Mouse (Mus musculus): ENCODE results near the gene Gm17720. TPM values are rescaled to one million over a fixed set of nuclear protein-coding genes. Genes with fewer than 3 reads are reported as not detected.
A peak's percentile ranks its signal among the peaks of the same experiment; 100 is the strongest.

Gene Gm17720
- not detected in 2 replicates for total RNA-seq (2014; rRNA removed)
- polyA plus RNA-seq (2015; fragmentation: Nextera tagmentation; extraction: Ambion mirVana) = not detected in 2 replicates

DNA sequence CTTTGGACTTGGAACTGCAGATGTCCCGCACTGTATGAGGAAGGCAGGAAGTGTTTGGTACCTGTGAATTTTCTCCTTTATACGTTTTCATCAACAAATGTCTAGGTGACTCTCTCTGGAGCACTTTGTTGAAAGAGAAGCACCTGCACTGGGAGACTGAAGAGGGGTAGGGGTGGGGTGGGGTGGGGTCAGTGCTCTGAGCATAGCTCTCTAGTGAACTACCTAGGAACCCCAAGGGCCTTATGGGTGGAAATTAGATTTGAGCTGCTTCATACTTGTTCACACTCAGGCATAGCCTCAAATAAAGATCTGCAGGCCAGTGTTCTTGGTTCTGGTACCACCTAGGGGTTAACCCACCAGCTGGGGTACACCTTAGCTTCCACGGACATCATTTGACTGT is at the start of gene Gm17720:
Gene Gm17720 (minus strand): TSS at position 101 of the 400 bp plus-strand sequence.
- WGBS = 92% methylated on average over 3 of the region's 3 CpGs
- ATAC-seq = no peak

DNA sequence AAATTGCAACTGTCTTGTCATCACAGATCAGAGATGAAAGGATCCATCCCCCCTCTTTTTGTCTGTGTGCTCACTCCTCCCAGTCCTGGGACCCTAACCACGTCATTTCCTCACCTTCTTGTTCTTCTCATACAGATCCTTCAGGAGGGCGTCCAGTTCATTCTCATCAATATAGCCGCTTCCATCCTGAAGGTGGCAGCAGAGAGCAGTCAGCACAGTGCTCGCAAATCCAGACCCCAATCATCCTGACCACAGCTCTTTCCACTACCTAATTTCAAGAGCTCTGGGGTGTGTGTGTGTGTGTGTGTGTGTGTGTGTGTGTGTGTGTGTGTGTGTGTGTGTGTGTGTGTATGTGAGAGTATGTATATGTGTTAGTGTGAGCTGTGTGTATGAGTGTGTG is 43.0 kb upstream of the Gm17720 start:
- peak; percentile 94 for TF ChIP-seq CTCF (IDR thresholded peaks at IDR 0.05; ENCODE audit: low read depth)
- H3K4me1 ChIP-seq (ENCODE audit: insufficient read depth) = no peaks in the 10 kb centered on the region
- WGBS = under 1% methylated on average over 4 of the region's 4 CpGs
- no peaks in the 10 kb centered on the region for H3K9me3 ChIP-seq (ENCODE audit: low read length)
- H3K4me2 ChIP-seq (ENCODE audit: low read depth) = no peak overlapping the region
- no peaks in the 10 kb centered on the region for H3K27me3 ChIP-seq (ENCODE audit: insufficient read depth, low read length)
- H3K27ac ChIP-seq (ENCODE audit: low read depth, low read length) = no peak overlapping the region
- no peak overlapping the region for H3K9ac ChIP-seq
- no peaks in the 10 kb centered on the region for H3K36me3 ChIP-seq (ENCODE audit: insufficient read depth)
- no peak overlapping the region for H3K4me3 ChIP-seq (ENCODE audit: low read depth, low read length)
- ATAC-seq (peak; percentile 73; the same call in 1 of the 2 replicates), DNase-seq (peak; percentile 80)

More for the DNA sequence above, at the start of gene Gm17720:
- H3K9me3 ChIP-seq (ENCODE audit: low read length) = no peaks in the 10 kb centered on the region
- no peak within 1 kb of the TSS for H3K27ac ChIP-seq (ENCODE audit: low read depth, low read length)
- no peaks in the 10 kb centered on the region for H3K36me3 ChIP-seq (ENCODE audit: insufficient read depth)
- H3K4me1 ChIP-seq (ENCODE audit: insufficient read depth) = no peaks in the 10 kb centered on the region
- H3K4me2 ChIP-seq (ENCODE audit: low read depth) = no peak within 1 kb of the TSS
- no peak for DNase-seq
- no peaks in the 10 kb centered on the region for H3K27me3 ChIP-seq (ENCODE audit: insufficient read depth, low read length)
- H3K9ac ChIP-seq = no peak within 1 kb of the TSS
- H3K4me3 ChIP-seq (ENCODE audit: low read depth, low read length) = no peak within 1 kb of the TSS
- TF ChIP-seq CTCF (IDR thresholded peaks at IDR 0.05; ENCODE audit: low read depth) = no peak

DNA sequence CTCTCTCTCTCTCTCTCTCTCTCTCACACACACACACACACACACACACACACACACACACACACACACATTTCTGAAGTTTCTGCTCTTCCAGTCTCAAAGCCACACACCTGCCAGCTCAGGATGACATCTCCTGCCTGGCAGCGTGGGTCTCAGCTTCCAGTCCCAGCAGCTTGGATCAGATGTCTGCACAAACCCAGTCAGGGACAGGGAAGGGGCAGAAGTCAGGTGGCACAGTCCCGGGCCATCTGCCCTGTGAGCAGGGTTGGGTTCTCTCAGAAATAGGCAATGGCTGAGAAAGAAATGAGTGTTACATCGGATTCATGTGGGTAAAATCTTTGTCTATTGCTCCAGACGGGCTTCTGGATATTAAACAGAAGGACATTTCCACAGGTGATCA is 38.2 kb upstream of the Gm17720 start:
- Histone ChIP-seq H3K4me2 (ENCODE audit: low read depth) (no peak overlapping the region), H3K9me3 (ENCODE audit: low read length) (no peaks in the 10 kb centered on the region), H3K4me3 (ENCODE audit: low read depth, low read length) (no peak overlapping the region), H3K27me3 (ENCODE audit: insufficient read depth, low read length) (no peaks in the 10 kb centered on the region), H3K27ac (ENCODE audit: low read depth, low read length) (no peak overlapping the region), H3K9ac (no peak overlapping the region), H3K4me1 (ENCODE audit: insufficient read depth) (no peaks in the 10 kb centered on the region), H3K36me3 (ENCODE audit: insufficient read depth) (no peaks in the 10 kb centered on the region)
- TF ChIP-seq CTCF (IDR thresholded peaks at IDR 0.05; ENCODE audit: low read depth) = no peak
- DNase-seq = no peak
- WGBS = 66% methylated on average over 4 of the region's 4 CpGs
- no peak for ATAC-seq

DNA sequence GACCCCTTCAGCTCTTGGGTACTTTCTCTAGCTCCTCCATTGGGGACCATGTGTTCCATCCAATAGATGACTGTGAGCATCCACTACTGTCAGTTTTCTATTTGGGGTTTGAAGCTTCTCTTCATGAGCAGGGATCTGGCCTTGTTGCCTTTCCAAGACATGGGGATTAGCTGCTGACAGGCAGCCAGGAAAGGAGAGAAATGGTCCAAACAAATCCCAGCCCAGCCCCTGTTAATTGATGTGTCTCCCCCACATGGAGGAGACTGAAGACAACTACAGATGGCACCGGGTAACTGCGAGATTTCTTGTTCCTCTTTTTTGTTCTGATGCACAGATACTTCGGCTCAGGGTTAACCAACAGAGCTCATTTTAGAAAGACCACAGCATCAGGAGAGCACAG is 37.6 kb upstream of the Gm17720 start:
- WGBS = 60% methylated on average over 3 of the region's 3 CpGs
- no peak for DNase-seq

DNA sequence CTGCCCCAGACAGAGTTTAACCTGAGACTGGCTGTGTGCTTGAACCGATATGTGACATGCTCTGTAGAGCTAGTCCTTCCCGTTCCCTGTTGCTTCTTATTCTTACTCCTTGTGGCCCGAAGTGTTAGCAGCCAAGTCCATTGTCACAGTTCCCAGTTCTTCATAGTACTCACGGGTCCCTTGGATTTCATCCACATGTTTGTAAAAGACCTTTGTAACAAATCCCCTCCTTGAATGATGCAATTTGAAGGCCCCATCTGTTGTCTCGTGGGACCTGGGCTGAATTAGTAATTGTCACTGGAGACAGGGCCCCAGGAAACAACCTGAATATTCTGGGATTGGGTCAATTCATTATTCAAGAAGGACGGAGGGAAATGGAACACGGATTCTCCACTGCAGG is 33.0 kb upstream of the Gm17720 start:
- Histone ChIP-seq H3K9ac (no peak overlapping the region), H3K36me3 (ENCODE audit: insufficient read depth) (no peaks in the 10 kb centered on the region), H3K4me1 (ENCODE audit: insufficient read depth) (no peaks in the 10 kb centered on the region), H3K4me3 (ENCODE audit: low read depth, low read length) (no peak overlapping the region), H3K9me3 (ENCODE audit: low read length) (no peaks in the 10 kb centered on the region), H3K27me3 (ENCODE audit: insufficient read depth, low read length) (no peaks in the 10 kb centered on the region), H3K27ac (ENCODE audit: low read depth, low read length) (no peak overlapping the region), H3K4me2 (ENCODE audit: low read depth) (no peak overlapping the region)
- ATAC-seq = no peak
- no peak for DNase-seq
- 36% methylated on average over 7 of the region's 7 CpGs for WGBS
- TF ChIP-seq CTCF (IDR thresholded peaks at IDR 0.05; ENCODE audit: low read depth) = no peak

More for the DNA sequence above, 37.6 kb upstream of the Gm17720 start:
- no peak for TF ChIP-seq CTCF (IDR thresholded peaks at IDR 0.05; ENCODE audit: low read depth)
- Histone ChIP-seq H3K27me3 (ENCODE audit: insufficient read depth, low read length) (no peaks in the 10 kb centered on the region), H3K4me3 (ENCODE audit: low read depth, low read length) (no peak overlapping the region), H3K4me2 (ENCODE audit: low read depth) (no peak overlapping the region), H3K36me3 (ENCODE audit: insufficient read depth) (no peaks in the 10 kb centered on the region), H3K9me3 (ENCODE audit: low read length) (no peaks in the 10 kb centered on the region), H3K4me1 (ENCODE audit: insufficient read depth) (no peaks in the 10 kb centered on the region), H3K27ac (ENCODE audit: low read depth, low read length) (no peak overlapping the region), H3K9ac (no peak overlapping the region)
- no peak for ATAC-seq

DNA sequence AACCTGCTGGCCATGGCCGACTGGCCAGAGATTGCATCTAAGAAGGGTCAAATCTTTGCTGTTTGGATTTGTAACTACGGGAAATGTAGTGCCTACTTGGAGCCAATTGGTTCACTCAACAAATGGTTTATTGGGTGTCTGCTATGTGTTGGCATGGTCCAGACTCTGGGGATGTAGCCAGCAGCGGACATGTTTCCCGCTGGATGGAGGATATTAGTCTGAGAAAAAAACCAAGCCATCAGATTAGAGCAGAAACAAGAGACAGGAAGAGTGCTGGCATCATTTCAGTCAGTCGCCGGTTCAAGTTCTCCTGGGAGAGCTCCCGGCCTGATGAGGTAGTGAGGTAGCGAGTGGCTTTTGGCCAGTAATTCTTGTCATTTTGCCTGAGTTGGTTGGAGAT is 31.7 kb upstream of the Gm17720 start:
- no peak for ATAC-seq
- H3K9ac ChIP-seq = no peak overlapping the region

DNA sequence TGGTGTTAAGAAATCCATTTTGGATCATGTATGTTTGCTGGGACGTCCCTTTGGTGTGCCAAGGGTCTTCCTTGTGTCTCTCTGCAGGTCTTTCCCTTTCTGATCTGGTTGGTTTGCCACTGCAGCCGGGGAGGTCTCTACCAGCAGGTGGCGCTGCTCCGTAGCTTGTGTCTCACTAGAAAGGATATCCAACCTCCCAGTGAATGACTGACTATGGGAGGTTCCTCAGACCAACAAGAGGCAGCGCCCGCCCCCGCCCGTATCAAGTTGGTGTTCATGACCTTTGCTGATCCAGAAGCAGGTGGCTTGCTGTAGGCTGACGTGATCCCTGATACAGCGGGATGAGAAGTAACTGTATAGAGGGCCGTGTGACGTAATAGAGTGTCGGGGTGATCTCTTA is 28.0 kb upstream of the Gm17720 start:
- no peak overlapping the region for H3K4me3 ChIP-seq (ENCODE audit: low read depth, low read length)
- H3K4me2 ChIP-seq (ENCODE audit: low read depth) = peak overlapping the region; percentile 6; the same call in 1 of the 2 replicates
- no peaks in the 10 kb centered on the region for H3K27me3 ChIP-seq (ENCODE audit: insufficient read depth, low read length)
- DNase-seq = peak; percentile 90
- H3K9me3 ChIP-seq (ENCODE audit: low read length) = no peaks in the 10 kb centered on the region
- peak; percentile 88 for TF ChIP-seq CTCF (IDR thresholded peaks at IDR 0.05; ENCODE audit: low read depth)
- no peaks in the 10 kb centered on the region for H3K36me3 ChIP-seq (ENCODE audit: insufficient read depth)
- no peak overlapping the region for H3K9ac ChIP-seq
- H3K27ac ChIP-seq (ENCODE audit: low read depth, low read length) = no peak overlapping the region
- 21% methylated on average over 13 of the region's 13 CpGs for WGBS
- peak; percentile 60 for ATAC-seq
- no peaks in the 10 kb centered on the region for H3K4me1 ChIP-seq (ENCODE audit: insufficient read depth)

More for the DNA sequence above, 31.7 kb upstream of the Gm17720 start:
- 84% methylated on average over 8 of the region's 8 CpGs for WGBS
- no peaks in the 10 kb centered on the region for H3K36me3 ChIP-seq (ENCODE audit: insufficient read depth)
- H3K4me2 ChIP-seq (ENCODE audit: low read depth) = no peak overlapping the region
- no peak for DNase-seq
- H3K4me1 ChIP-seq (ENCODE audit: insufficient read depth) = no peaks in the 10 kb centered on the region
- H3K9me3 ChIP-seq (ENCODE audit: low read length) = no peaks in the 10 kb centered on the region
- no peak for TF ChIP-seq CTCF (IDR thresholded peaks at IDR 0.05; ENCODE audit: low read depth)
- no peak overlapping the region for H3K4me3 ChIP-seq (ENCODE audit: low read depth, low read length)
- no peaks in the 10 kb centered on the region for H3K27me3 ChIP-seq (ENCODE audit: insufficient read depth, low read length)
- H3K27ac ChIP-seq (ENCODE audit: low read depth, low read length) = no peak overlapping the region

Data from forebrain, postnatal 0 days (tissue).